Mouse (Mus musculus) MEL-GATA-1-ER (cell line): ENCODE results near the gene Cd3e.

Experiments
- DNase-seq: peaks from one replicate; pipeline ENCODE4 v3.0.0-alpha.2; 2012; ENCODE audit warnings: low read depth; ENCODE audit errors: extremely low read depth

The Cd3e gene

GRCm38 (mm10) chr9:44980242-44980641, 29.2 kb downstream of the Cd3e start, which contains the start of gene Cd3g:
Cd3g (minus strand) TSS chr9:44980431.
- DNase-seq: no peak

GRCm38 (mm10) chr9:44979806-44980205, 29.6 kb downstream of the Cd3e start:
- DNase-seq: no peak

- DNase-seq: no peak
These were observed 31.6 kb downstream of the Cd3e start for GRCm38 (mm10) chr9:44977813-44978212.

- no peak for DNase-seq
These were observed 40.0 kb downstream of the Cd3e start for GRCm38 (mm10) chr9:44969450-44969849.

- DNase-seq: peak; percentile 39
These were observed 41.7 kb downstream of the Cd3e start for GRCm38 (mm10) chr9:44967763-44968162.

- DNase-seq: peak; percentile 87
These were observed 42.6 kb downstream of the Cd3e start for GRCm38 (mm10) chr9:44966815-44967242.

- DNase-seq: peak; percentile 8
These were observed 43.5 kb downstream of the Cd3e start for GRCm38 (mm10) chr9:44965833-44966466.

GRCm38 (mm10) chr9:44965126-44965832, 44.1 kb downstream of the Cd3e start, which contains the start of gene Ube4a:
Ube4a (minus strand) TSS chr9:44965600.
- peak; percentile 97 for DNase-seq

- no peak for DNase-seq
These were observed 55.0 kb downstream of the Cd3e start for GRCm38 (mm10) chr9:44954432-44954831.
